Mouse (Mus musculus) forebrain, embryonic 10.5 days (tissue): ENCODE results near the gene Itln1. TPM values are rescaled to one million over a fixed set of nuclear protein-coding genes. Genes with fewer than 3 reads are reported as not detected.

Source experiments
- DNase-seq: peaks from one replicate; pipeline ENCODE4 v3.0.0-alpha.2; 2017; ENCODE audit warnings: low spot score; ENCODE audit errors: extremely low spot score
- H3K27ac ChIP-seq: fragments of 300-500 bp; sonication (generic); 2 replicates; pipeline ENCODE4 v1.5.1; 2016; ENCODE audit warnings: mild to moderate bottlenecking
- H3K27me3 ChIP-seq: fragments of 300-500 bp; sonication (generic); 2 replicates; pipeline ENCODE4 v1.6.1; 2016; ENCODE audit warnings: mild to moderate bottlenecking; ENCODE audit not compliant: poor library complexity, severe bottlenecking
- H3K36me3 ChIP-seq: fragments of 300-500 bp; sonication (generic); replicated peaks from 2 replicates; pipeline ENCODE4 v1.6.1; 2016; ENCODE audit warnings: mild to moderate bottlenecking, moderate library complexity
- H3K4me1 ChIP-seq: fragments of 300-500 bp; sonication (generic); 2 replicates; pipeline ENCODE4 v1.6.1; 2016
- H3K4me3 ChIP-seq: fragments of 300-500 bp; sonication (generic); 2 replicates; pipeline ENCODE4 v1.5.1; 2016; ENCODE audit warnings: mild to moderate bottlenecking, moderate library complexity
- H3K9me3 ChIP-seq: fragments of 300-500 bp; sonication (generic); 2 replicates; pipeline ENCODE4 v1.6.1; 2016; ENCODE audit warnings: mild to moderate bottlenecking, moderate library complexity
- WGBS: fragments of 180-500 bp; shearing (Covaris S2); methylation state at CpG from one replicate; pipeline ENCODE4 v1.1.7; 2016; 5-methylcytosine and 5-hydroxymethylcytosine counted together
- polyA plus RNA-seq: library from polyadenylated mRNA; unstranded; fragments of >200 nt; fragmentation: Nextera tagmentation; extraction: Ambion mirVana; gene quantifications from 2 replicates; pipeline ENCODE4 v1.2.1, GENCODE M21; 2016

The Itln1 gene
- polyA plus RNA-seq, 1 experiment from 2014 or later, result not detected

DNA sequence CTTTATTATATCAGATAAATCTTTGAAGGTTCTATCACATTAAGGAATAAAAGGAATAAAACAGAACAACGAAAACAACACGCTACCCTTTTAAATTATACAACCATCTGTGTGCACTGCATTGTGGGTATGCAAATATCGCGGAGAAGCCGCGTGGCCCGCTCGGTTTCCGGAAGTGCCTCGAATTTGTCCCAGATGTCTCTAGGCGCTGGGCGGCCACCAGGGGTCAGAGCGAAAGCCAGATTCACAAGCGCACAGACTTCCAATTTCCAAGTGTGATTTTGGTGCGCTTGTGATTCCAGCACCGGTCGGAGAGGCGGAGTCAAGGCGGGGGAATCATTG, 31.9 kb downstream of the Itln1 start, which contains the start of gene Alyref2:
Gene Alyref2 (plus strand): TSS at position 229 of the 342 bp plus-strand sequence.
- Histone ChIP-seq H3K4me3 (peak within 1 kb of the TSS; percentile 69), H3K27me3 (no peaks in the 10 kb centered on the region), H3K27ac (peak within 1 kb of the TSS; percentile 93), H3K9me3 (no peaks in the 10 kb centered on the region), H3K4me1 (peaks cover 20% of the 10 kb centered on the region), H3K36me3 (no peaks in the 10 kb centered on the region)
- DNase-seq, result peak; percentile 95
- WGBS, result under 1% methylated on average over 19 of the region's 19 CpGs

DNA sequence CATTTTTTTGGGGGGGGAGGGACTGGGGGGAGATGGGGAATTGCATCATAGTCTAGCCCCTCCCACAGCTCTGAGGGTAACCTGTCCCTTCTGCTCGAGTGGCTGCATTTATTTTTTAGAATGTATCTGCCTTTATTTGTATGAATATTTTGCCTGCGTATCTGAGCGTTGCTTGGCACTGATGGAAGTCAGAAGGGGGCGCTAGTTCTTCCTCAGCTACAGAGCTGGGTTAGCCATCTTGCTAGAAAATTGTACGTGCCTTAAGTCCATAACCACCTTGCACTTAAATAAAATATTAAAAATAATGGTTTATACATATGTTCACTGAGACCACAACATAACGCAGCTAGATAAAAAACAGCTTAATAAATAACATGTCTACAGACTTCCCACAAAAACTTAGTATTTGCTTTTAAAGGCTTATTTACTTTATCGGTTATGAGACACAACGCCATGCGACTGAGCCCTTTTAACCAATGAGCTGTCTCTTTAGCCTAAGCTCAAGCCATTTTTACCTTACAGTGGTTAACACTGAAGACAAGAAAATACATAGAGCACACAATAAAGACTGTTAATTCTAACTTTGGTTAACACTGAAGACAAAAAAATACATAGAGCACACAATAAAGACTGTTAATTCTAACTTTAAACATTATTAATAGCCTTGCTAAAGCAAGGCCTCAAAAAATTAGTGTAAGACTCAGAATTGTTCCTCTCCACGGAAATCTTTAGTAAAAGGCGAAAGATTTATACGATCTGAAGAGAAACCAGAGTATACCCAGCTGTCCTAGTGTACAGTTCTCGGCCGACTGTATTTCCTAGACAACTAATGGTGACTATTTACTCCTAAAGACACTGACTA, 32.5 kb downstream of the Itln1 start:
- H3K4me1 ChIP-seq, result peaks cover 20% of the 10 kb centered on the region
- no peaks in the 10 kb centered on the region for H3K9me3 ChIP-seq
- peak overlapping the region; percentile 69 for H3K4me3 ChIP-seq
- no peaks in the 10 kb centered on the region for H3K36me3 ChIP-seq
- 1% methylated on average over 14 of the region's 14 CpGs for WGBS
- peak; percentile 69 for DNase-seq
- H3K27me3 ChIP-seq, result no peaks in the 10 kb centered on the region
- H3K27ac ChIP-seq, result peak overlapping the region; percentile 93

DNA sequence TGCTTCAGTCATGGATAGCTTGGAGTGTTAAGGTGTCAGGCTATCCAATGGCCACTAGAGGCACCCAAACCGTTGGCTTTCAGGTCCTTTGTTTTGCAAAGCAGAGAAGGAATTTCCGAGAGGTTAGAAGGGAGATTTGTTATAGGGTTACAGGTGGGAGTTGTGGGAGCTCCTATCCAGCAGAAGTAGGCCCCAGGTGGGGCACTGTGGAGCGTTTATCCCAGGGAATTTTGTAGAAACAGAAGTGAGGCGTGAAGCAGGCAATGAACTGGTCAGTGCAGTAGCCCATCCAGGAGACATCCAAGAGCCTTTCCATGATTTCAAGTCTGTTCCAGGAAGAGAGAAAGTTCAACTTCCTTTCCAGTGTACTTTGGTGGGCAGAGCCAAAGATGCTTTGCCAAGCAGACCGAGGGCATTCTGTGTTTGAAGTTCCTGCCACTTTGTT, 33.4 kb downstream of the Itln1 start:
- peaks cover 20% of the 10 kb centered on the region for H3K4me1 ChIP-seq
- H3K27me3 ChIP-seq, result no peaks in the 10 kb centered on the region
- 6% methylated on average over 5 of the region's 5 CpGs for WGBS
- H3K4me3 ChIP-seq, result peak overlapping the region; percentile 38
- peak; percentile 67 for DNase-seq
- no peaks in the 10 kb centered on the region for H3K36me3 ChIP-seq
- no peaks in the 10 kb centered on the region for H3K9me3 ChIP-seq
- peak overlapping the region; percentile 82 for H3K27ac ChIP-seq

GRCm38 (mm10) chr1:171501016-171501610, 34.0 kb downstream of the Itln1 start:
- DNase-seq, result no peak
- Histone ChIP-seq H3K27ac (0 out of 2 replicates have a peak overlapping the region, but pooled peaks have one; percentile 82), H3K9me3 (no peaks in the 10 kb centered on the region), H3K27me3 (no peaks in the 10 kb centered on the region), H3K36me3 (no peaks in the 10 kb centered on the region), H3K4me3 (peak overlapping the region; percentile 38; the same call in 1 of the 2 replicates), H3K4me1 (peaks cover 20% of the 10 kb centered on the region)
- 66% methylated on average over 6 of the region's 6 CpGs for WGBS

DNA sequence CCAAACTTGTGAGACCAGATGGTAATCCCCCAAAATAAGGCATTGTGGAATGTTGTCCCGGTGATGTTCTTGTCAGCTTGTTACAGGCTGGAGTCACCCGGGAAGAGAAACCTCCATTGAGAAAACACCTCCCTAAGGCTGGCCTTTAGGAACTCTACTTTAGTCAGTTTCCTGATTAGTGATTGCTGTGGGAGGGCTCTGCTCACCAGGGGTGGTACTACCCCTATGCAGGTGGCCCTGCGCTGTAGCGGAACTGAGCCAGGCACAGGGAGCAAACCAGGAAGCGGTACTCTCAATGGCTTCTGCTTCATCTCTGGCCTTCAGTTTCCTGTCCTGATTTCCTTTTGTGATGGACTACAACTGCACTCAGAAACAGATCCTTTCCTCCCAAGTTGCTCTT, 35.2 kb downstream of the Itln1 start:
- Histone ChIP-seq H3K36me3 (no peaks in the 10 kb centered on the region), H3K9me3 (no peaks in the 10 kb centered on the region), H3K4me3 (no peak overlapping the region), H3K27me3 (no peaks in the 10 kb centered on the region), H3K4me1 (peaks cover 20% of the 10 kb centered on the region), H3K27ac (no peak overlapping the region)
- DNase-seq, result no peak
- WGBS, result 78% methylated on average over 5 of the region's 5 CpGs

DNA sequence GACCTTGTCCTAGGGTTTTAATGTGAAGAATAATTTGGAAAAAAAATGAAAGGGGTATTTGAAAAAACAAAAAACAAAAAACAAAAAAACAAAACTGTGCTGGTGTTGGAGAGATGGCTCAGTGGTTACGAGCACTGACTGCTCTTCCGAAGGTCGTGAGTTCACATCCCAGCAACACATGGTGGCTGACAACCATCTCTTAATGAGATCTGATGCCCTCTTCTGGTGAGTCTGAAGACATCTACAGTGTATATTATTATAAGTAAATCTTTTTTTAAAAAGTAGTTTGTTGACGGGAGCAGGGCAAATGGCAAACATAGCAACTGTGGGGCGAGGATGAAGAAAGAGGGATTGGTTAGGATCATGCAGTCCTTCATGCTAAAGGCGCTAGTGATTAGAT, 39.7 kb downstream of the Itln1 start:
- no peaks in the 10 kb centered on the region for H3K27me3 ChIP-seq
- H3K9me3 ChIP-seq, result peaks cover 6% of the 10 kb centered on the region
- no peaks in the 10 kb centered on the region for H3K4me1 ChIP-seq
- H3K4me3 ChIP-seq, result no peak overlapping the region
- no peak for DNase-seq
- no peaks in the 10 kb centered on the region for H3K36me3 ChIP-seq
- no peak overlapping the region for H3K27ac ChIP-seq
- 90% methylated on average over 6 of the region's 6 CpGs for WGBS

- 93% methylated on average over 13 of the region's 13 CpGs for WGBS
- DNase-seq, result no peak
- no peaks in the 10 kb centered on the region for H3K4me1 ChIP-seq
Observed at GRCm38 (mm10) chr1:171494241-171494640, 40.9 kb downstream of the Itln1 start.

DNA sequence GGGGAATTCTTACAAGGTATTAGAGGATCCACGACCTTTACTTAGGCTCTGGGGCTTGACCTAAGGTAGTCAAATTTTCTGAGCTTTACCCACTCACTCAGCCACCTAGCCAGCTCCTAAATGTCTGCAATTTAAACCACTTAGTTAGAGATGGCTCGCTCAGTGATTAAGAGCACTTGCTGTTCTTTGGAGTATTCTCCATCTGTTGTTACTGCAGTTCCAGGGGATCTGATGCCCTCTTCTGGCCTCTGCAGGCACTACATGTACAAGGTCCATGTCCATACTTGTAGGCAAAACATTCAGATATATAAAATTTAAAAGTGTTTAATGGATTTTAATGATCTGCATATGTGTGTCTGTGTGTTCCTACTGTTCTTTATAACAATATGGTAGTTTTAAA, 56.1 kb downstream of the Itln1 start:
- no peaks in the 10 kb centered on the region for H3K27me3 ChIP-seq
- 0 out of 2 replicates have a peak, but pooled peaks cover 3% of the 10 kb centered on the region for H3K4me1 ChIP-seq
- H3K9me3 ChIP-seq, result peaks cover 25% of the 10 kb centered on the region
- DNase-seq, result no peak
- H3K27ac ChIP-seq, result no peak overlapping the region
- WGBS, result 72% methylated on average over 2 of the region's 2 CpGs
- no peak overlapping the region for H3K4me3 ChIP-seq
- H3K36me3 ChIP-seq, result no peaks in the 10 kb centered on the region

More at GRCm38 (mm10) chr1:171494241-171494640, 40.9 kb downstream of the Itln1 start:
- Histone ChIP-seq H3K27me3 (no peaks in the 10 kb centered on the region), H3K36me3 (no peaks in the 10 kb centered on the region), H3K27ac (no peak overlapping the region), H3K4me3 (no peak overlapping the region), H3K9me3 (peaks cover 14% of the 10 kb centered on the region)

GRCm38 (mm10) chr1:171477758-171478545, 57.1 kb downstream of the Itln1 start:
- H3K27me3 ChIP-seq, result no peaks in the 10 kb centered on the region
- no peaks in the 10 kb centered on the region for H3K36me3 ChIP-seq
- peaks cover 19% of the 10 kb centered on the region for H3K9me3 ChIP-seq
- no peak for DNase-seq
- WGBS, result 67% methylated on average over 27 of the region's 27 CpGs
- H3K4me3 ChIP-seq, result peak overlapping the region; percentile 33
- H3K4me1 ChIP-seq, result 0 out of 2 replicates have a peak, but pooled peaks cover 3% of the 10 kb centered on the region
- peak overlapping the region; percentile 67 for H3K27ac ChIP-seq

DNA sequence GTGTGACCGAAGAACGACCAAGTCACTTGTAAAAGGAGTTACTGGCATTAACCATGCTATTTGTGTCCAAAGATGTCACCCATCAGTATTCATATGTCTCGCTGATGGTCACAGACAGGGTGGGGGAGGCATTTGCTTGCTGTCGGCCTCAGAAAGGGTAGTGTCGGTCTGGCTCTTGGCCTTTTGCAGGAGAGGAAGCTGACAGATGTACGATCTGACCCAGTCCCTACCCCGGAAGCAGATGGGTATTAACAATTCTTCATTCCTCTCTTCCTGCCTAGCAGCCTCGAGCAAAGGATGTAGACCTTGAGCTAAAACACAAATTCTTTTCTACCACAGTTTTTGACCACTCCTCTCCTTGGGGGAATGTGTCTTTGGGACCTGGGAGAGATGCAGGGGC, 58.0 kb downstream of the Itln1 start:
- Histone ChIP-seq H3K4me3 (no peak overlapping the region), H3K9me3 (peaks cover 12% of the 10 kb centered on the region), H3K27ac (no peak overlapping the region), H3K36me3 (no peaks in the 10 kb centered on the region), H3K4me1 (0 out of 2 replicates have a peak, but pooled peaks cover 3% of the 10 kb centered on the region), H3K27me3 (no peaks in the 10 kb centered on the region)
- DNase-seq, result no peak
- 87% methylated on average over 8 of the region's 8 CpGs for WGBS

GRCm38 (mm10) chr1:171473920-171474640, 61.0 kb downstream of the Itln1 start:
- Histone ChIP-seq H3K36me3 (no peaks in the 10 kb centered on the region), H3K27me3 (no peaks in the 10 kb centered on the region), H3K27ac (no peak overlapping the region), H3K4me1 (0 out of 2 replicates have a peak, but pooled peaks cover 3% of the 10 kb centered on the region), H3K4me3 (no peak overlapping the region), H3K9me3 (no peaks in the 10 kb centered on the region)
- WGBS, result 78% methylated on average over 9 of the region's 9 CpGs
- DNase-seq, result no peak

DNA sequence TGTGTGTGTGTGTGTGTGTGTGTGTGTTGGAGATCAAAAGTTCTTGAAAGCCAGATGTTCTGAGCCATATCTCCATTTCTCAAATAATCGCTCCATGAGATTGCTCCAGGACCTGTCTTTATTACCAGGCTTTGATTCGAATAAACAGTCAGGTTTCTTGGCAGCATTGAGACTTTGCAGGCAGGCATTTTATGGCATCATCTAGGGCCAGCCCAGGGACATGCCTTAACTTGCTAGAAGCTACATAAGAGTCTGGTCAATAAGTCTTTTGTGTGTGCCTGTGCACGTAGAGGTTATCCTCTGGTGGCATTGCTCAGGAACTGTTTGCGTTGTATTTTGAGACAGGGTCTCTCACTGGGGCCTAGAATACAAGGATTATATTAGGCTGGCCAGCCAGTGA, 61.6 kb downstream of the Itln1 start:
- 81% methylated on average over 4 of the region's 4 CpGs for WGBS
- DNase-seq, result no peak
- H3K9me3 ChIP-seq, result no peaks in the 10 kb centered on the region

More for the DNA sequence above, 61.6 kb downstream of the Itln1 start:
- H3K4me1 ChIP-seq, result 0 out of 2 replicates have a peak, but pooled peaks cover 3% of the 10 kb centered on the region
- H3K27ac ChIP-seq, result no peak overlapping the region
- H3K36me3 ChIP-seq, result no peaks in the 10 kb centered on the region
- H3K27me3 ChIP-seq, result no peaks in the 10 kb centered on the region
- no peak overlapping the region for H3K4me3 ChIP-seq
